Comparison of ENCODE assay signal across 9 mouse cellular contexts in genomic region chr9:62522211-62522610, GRCm38 (mm10). TPM values are rescaled to one million over a fixed set of nuclear protein-coding genes. Genes with fewer than 3 reads are reported as not detected.
DNase-seq lines count a peak whose midpoint lies in the region; ATAC-seq and TF ChIP-seq lines count a peak whose summit lies in the region.
"Had no signal": no experiment of that assay in that cellular context is flagged by ENCODE, and none has a peak within 500 bp of the region (broad histone marks: within the 10 kb centered on the region; RNA-seq: fewer than 3 reads in every experiment).

No protein-coding gene starts in this region.

- H3K27me3 ChIP-seq in stomach, embryonic 14.5 days (ENCODE audit: control insufficient read depth, insufficient read depth, low read length) = no peaks in the 10 kb centered on the region
- no peaks in the 10 kb centered on the region for H3K27me3 ChIP-seq in stomach, postnatal 0 days (ENCODE audit: control insufficient read depth, insufficient read depth, low read length)
- no peaks in the 10 kb centered on the region for H3K27me3 ChIP-seq in heart, embryonic 15.5 days
- H3K27me3 ChIP-seq in neural tube, embryonic 14.5 days (ENCODE audit: control insufficient read depth, insufficient read depth, low read length) = no peaks in the 10 kb centered on the region
- H3K27me3 ChIP-seq: neural tube, embryonic 12.5 days had no signal

- no peaks in the 10 kb centered on the region for H3K9me3 ChIP-seq in stomach, embryonic 14.5 days (ENCODE audit: control insufficient read depth, low read depth, low read length)
- no peaks in the 10 kb centered on the region for H3K9me3 ChIP-seq in stomach, postnatal 0 days (ENCODE audit: control insufficient read depth, low read length)
- H3K9me3 ChIP-seq in heart, embryonic 15.5 days (replicated peaks) = no peaks in the 10 kb centered on the region
- no peaks in the 10 kb centered on the region for H3K9me3 ChIP-seq in neural tube, embryonic 14.5 days (ENCODE audit: control insufficient read depth, low read length)
- H3K9me3 ChIP-seq: neural tube, embryonic 12.5 days had no signal

- peaks cover 34% of the 10 kb centered on the region for H3K4me1 ChIP-seq in stomach, embryonic 14.5 days (ENCODE audit: control insufficient read depth, insufficient read depth, low read length)
- H3K4me1 ChIP-seq in stomach, postnatal 0 days (replicated peaks; ENCODE audit: control insufficient read depth, insufficient read depth) = peaks cover 5% of the 10 kb centered on the region
- H3K4me1 ChIP-seq in heart, embryonic 15.5 days (replicated peaks) = peaks cover 61% of the 10 kb centered on the region
- peaks cover 86% of the 10 kb centered on the region for H3K4me1 ChIP-seq in neural tube, embryonic 14.5 days (ENCODE audit: control insufficient read depth, insufficient read depth, low read length)

- peak overlapping the region; percentile 49; the same call in 1 of the 2 replicates for H3K27ac ChIP-seq in stomach, embryonic 14.5 days (ENCODE audit: low read length)
- no peak overlapping the region for H3K27ac ChIP-seq in stomach, postnatal 0 days (replicated peaks)
- peak overlapping the region; percentile 66 for H3K27ac ChIP-seq in heart, embryonic 15.5 days
- H3K27ac ChIP-seq in neural tube, embryonic 14.5 days (ENCODE audit: low read depth, low read length) = peak overlapping the region; percentile 52

- H3K9ac ChIP-seq in stomach, embryonic 14.5 days (replicated peaks; ENCODE audit: low read depth, low read length) = no peak overlapping the region
- no peak overlapping the region for H3K9ac ChIP-seq in stomach, postnatal 0 days (ENCODE audit: low read length)
- no peak overlapping the region for H3K9ac ChIP-seq in heart, embryonic 15.5 days
- H3K9ac ChIP-seq in neural tube, embryonic 14.5 days (replicated peaks; ENCODE audit: low read depth, low read length) = no peak overlapping the region
- H3K9ac ChIP-seq: neural tube, embryonic 12.5 days had no signal

- 58% methylated on average over 5 of the region's 5 CpGs for WGBS in stomach, embryonic 14.5 days
- WGBS in stomach, postnatal 0 days = 75% methylated on average over 5 of the region's 5 CpGs
- WGBS in heart, embryonic 15.5 days = 59% methylated on average over 5 of the region's 5 CpGs
- 39% methylated on average over 5 of the region's 5 CpGs for WGBS in neural tube, embryonic 14.5 days

- DNase-seq in stomach, postnatal 0 days (ENCODE audit: low spot score) = no peak
- peak; percentile 74 to 77 for DNase-seq in kidney, postnatal 36 days
- no peak for DNase-seq in urinary bladder, postnatal 4 days (ENCODE audit: low spot score in 2 of 2)
- no peak for DNase-seq in urinary bladder, postnatal 14 days (ENCODE audit: low spot score)

- TF ChIP-seq CTCF in stomach, postnatal 0 days (IDR thresholded peaks at IDR 0.05; ENCODE audit: low read depth) = no peak

- TF ChIP-seq EP300 in stomach, postnatal 0 days (optimal IDR thresholded peaks at IDR 0.05) = no peak

- ATAC-seq in stomach, embryonic 14.5 days (ENCODE audit: insufficient number of reproducible peaks, insufficient read depth, low FRiP score, low read depth) = no peak
- no peak for ATAC-seq in stomach, postnatal 0 days (ENCODE audit: low FRiP score, low TSS enrichment)
- ATAC-seq in heart, embryonic 15.5 days (replicated peaks; ENCODE audit: insufficient number of reproducible peaks, insufficient read depth, low FRiP score, low read depth) = no peak
- no peak for ATAC-seq in neural tube, embryonic 14.5 days (ENCODE audit: low read depth)
- no peak for ATAC-seq in activated CD4-positive, CD25-positive, alpha-beta regulatory T cell, adult 4 months

- H3K36me3 ChIP-seq in stomach, embryonic 14.5 days (ENCODE audit: control insufficient read depth, insufficient read depth, low read length) = no peaks in the 10 kb centered on the region
- no peaks in the 10 kb centered on the region for H3K36me3 ChIP-seq in stomach, postnatal 0 days (ENCODE audit: control insufficient read depth, insufficient read depth, low read length)
- H3K36me3 ChIP-seq in heart, embryonic 15.5 days = no peaks in the 10 kb centered on the region
- H3K36me3 ChIP-seq in neural tube, embryonic 14.5 days (ENCODE audit: control insufficient read depth, insufficient read depth, low read length) = no peaks in the 10 kb centered on the region

- H3K4me2 ChIP-seq in stomach, embryonic 14.5 days (replicated peaks; ENCODE audit: low read depth, low read length) = no peak overlapping the region
- no peak overlapping the region for H3K4me2 ChIP-seq in stomach, postnatal 0 days (replicated peaks; ENCODE audit: low read depth)
- no peak overlapping the region for H3K4me2 ChIP-seq in heart, embryonic 15.5 days
- H3K4me2 ChIP-seq in neural tube, embryonic 14.5 days (ENCODE audit: low read depth, low read length) = no peak overlapping the region
- H3K4me2 ChIP-seq: neural tube, embryonic 12.5 days had no signal

- H3K4me3 ChIP-seq in stomach, embryonic 14.5 days (ENCODE audit: low read depth, low read length) = no peak overlapping the region
- no peak overlapping the region for H3K4me3 ChIP-seq in stomach, postnatal 0 days (ENCODE audit: low read depth, low read length)
- no peak overlapping the region for H3K4me3 ChIP-seq in heart, embryonic 15.5 days
- no peak overlapping the region for H3K4me3 ChIP-seq in neural tube, embryonic 14.5 days (ENCODE audit: low read depth, low read length)
- H3K4me3 ChIP-seq: neural tube, embryonic 12.5 days had no signal

RNA-seq across cellular contexts. Expression of gene Coro2b, which starts 14.6 kb away (rescaled TPM):
- polyA plus RNA-seq in stomach, embryonic 14.5 days (2014; fragmentation: Nextera tagmentation; extraction: Ambion mirVana) = 9.6 and 13.0 TPM in 2 replicates
- 4.9 and 5.4 TPM in 2 replicates for polyA plus RNA-seq in stomach, postnatal 0 days (2015; fragmentation: Nextera tagmentation; extraction: Ambion mirVana)
- polyA plus RNA-seq in heart, embryonic 15.5 days (2015; fragmentation: Nextera tagmentation; extraction: Ambion mirVana) = 5.7 and 8.4 TPM in 2 replicates
- 32.5 and 34.5 TPM in 2 replicates for polyA plus RNA-seq in neural tube, embryonic 14.5 days (2014; fragmentation: Nextera tagmentation; extraction: Ambion mirVana)
- 1 to 10 TPM in 1 of 2 experiments, under 1 TPM in 1; 0.45 to 2.5 TPM for polyA plus RNA-seq in activated CD4-positive, CD25-positive, alpha-beta regulatory T cell, adult 4 months (2017; shearing (Covaris generic))

Comparison
In these comparisons a context has a peak if more than half of its experiments do, and no peak if none do; other contexts are left out.
1. DNase-seq: peak in kidney, postnatal 36 days (2 of 2); none in stomach, postnatal 0 days (single experiment), urinary bladder, postnatal 4 days (0 of 2) and urinary bladder, postnatal 14 days (single experiment).